Comparison of ENCODE assay signal across 12 mouse cellular contexts in genomic region chr9:56553626-56554025, GRCm38 (mm10).
DNase-seq lines count a peak whose midpoint lies in the region; ATAC-seq lines count a peak whose summit lies in the region.
"Had no signal": no experiment of that assay in that cellular context is flagged by ENCODE, and none has a peak within 500 bp of the region (broad histone marks: within the 10 kb centered on the region; RNA-seq: fewer than 3 reads in every experiment).

No protein-coding gene starts in this region.

- H3K27me3 ChIP-seq in forebrain, embryonic 11.5 days (ENCODE audit: control insufficient read depth, insufficient read depth, low read length) = peaks cover 3% of the 10 kb centered on the region; the same call in 1 of the 2 replicates
- H3K27me3 ChIP-seq in forebrain, embryonic 13.5 days = peaks cover 30% of the 10 kb centered on the region
- H3K27me3 ChIP-seq in hindbrain, embryonic 14.5 days (ENCODE audit: control insufficient read depth, insufficient read depth, low read length) = no peaks in the 10 kb centered on the region
- H3K27me3 ChIP-seq: embryonic facial prominence, embryonic 13.5 days had no signal

- 0 out of 2 replicates have a peak, but pooled peaks have one; percentile 17 for ATAC-seq in forebrain, embryonic 11.5 days (replicated peaks; ENCODE audit: low FRiP score)
- no peak for ATAC-seq in forebrain, embryonic 13.5 days
- no peak for ATAC-seq in hindbrain, embryonic 14.5 days (ENCODE audit: low FRiP score)
- ATAC-seq in CD4-positive, CD25-positive, alpha-beta regulatory T cell, adult 4 months = no peak
- no peak for ATAC-seq in megakaryocyte-erythroid progenitor cell, adult 5-6 weeks (replicated peaks; ENCODE audit: low FRiP score, low TSS enrichment, poor library complexity, severe bottlenecking)

- peaks cover 3% of the 10 kb centered on the region; the same call in 1 of the 2 replicates for H3K4me1 ChIP-seq in forebrain, embryonic 11.5 days (replicated peaks; ENCODE audit: control insufficient read depth, insufficient read depth, low read length)
- H3K4me1 ChIP-seq in forebrain, embryonic 13.5 days = peaks cover 29% of the 10 kb centered on the region
- peaks cover 18% of the 10 kb centered on the region for H3K4me1 ChIP-seq in hindbrain, embryonic 14.5 days (replicated peaks; ENCODE audit: control insufficient read depth, insufficient read depth, low read length)

- 60% methylated on average over 13 of the region's 13 CpGs for WGBS in forebrain, embryonic 11.5 days
- 47% methylated on average over 13 of the region's 13 CpGs for WGBS in forebrain, embryonic 13.5 days
- 45% methylated on average over 13 of the region's 13 CpGs for WGBS in hindbrain, embryonic 14.5 days

- H3K4me3 ChIP-seq in forebrain, embryonic 11.5 days (ENCODE audit: low read depth, low read length) = no peak overlapping the region
- H3K4me3 ChIP-seq in forebrain, embryonic 13.5 days = no peak overlapping the region
- H3K4me3 ChIP-seq in hindbrain, embryonic 14.5 days (replicated peaks; ENCODE audit: low read length) = no peak overlapping the region
- H3K4me3 ChIP-seq: embryonic facial prominence, embryonic 13.5 days had no signal

- no peak overlapping the region for H3K4me2 ChIP-seq in forebrain, embryonic 11.5 days (ENCODE audit: low read depth, low read length, severe bottlenecking)
- H3K4me2 ChIP-seq in forebrain, embryonic 13.5 days = no peak overlapping the region
- no peak overlapping the region for H3K4me2 ChIP-seq in hindbrain, embryonic 14.5 days (replicated peaks)
- H3K4me2 ChIP-seq: embryonic facial prominence, embryonic 13.5 days had no signal

- H3K9me3 ChIP-seq in forebrain, embryonic 11.5 days (ENCODE audit: control insufficient read depth, low read length) = no peaks in the 10 kb centered on the region
- H3K9me3 ChIP-seq in forebrain, embryonic 13.5 days (replicated peaks) = no peaks in the 10 kb centered on the region
- H3K9me3 ChIP-seq in hindbrain, embryonic 14.5 days (ENCODE audit: control insufficient read depth, low read length) = no peaks in the 10 kb centered on the region
- H3K9me3 ChIP-seq: embryonic facial prominence, embryonic 13.5 days had no signal

- no peak for DNase-seq in forebrain, embryonic 11.5 days (ENCODE audit: low spot score)
- peak; percentile 63 for DNase-seq in MN1 (ENCODE audit: low spot score)
- peak; percentile 86 to 89 for DNase-seq in cerebellum, postnatal 10 days
- no peak for DNase-seq in hindbrain, embryonic 14.5 days (ENCODE audit: low spot score)
- no peak for DNase-seq in retina, embryonic 14.5 days (ENCODE audit: low spot score)
- DNase-seq: adrenal gland, adult 2 months; kidney, adult 11 months had no signal

- H3K36me3 ChIP-seq in forebrain, embryonic 11.5 days (ENCODE audit: control insufficient read depth, insufficient read depth, low read length) = no peaks in the 10 kb centered on the region
- no peaks in the 10 kb centered on the region for H3K36me3 ChIP-seq in forebrain, embryonic 13.5 days (ENCODE audit: poor library complexity, severe bottlenecking)
- no peaks in the 10 kb centered on the region for H3K36me3 ChIP-seq in hindbrain, embryonic 14.5 days (replicated peaks; ENCODE audit: control insufficient read depth, insufficient read depth)
- H3K36me3 ChIP-seq: embryonic facial prominence, embryonic 13.5 days had no signal

- H3K9ac ChIP-seq in forebrain, embryonic 11.5 days (ENCODE audit: low read length) = no peak overlapping the region
- H3K9ac ChIP-seq in forebrain, embryonic 13.5 days = no peak overlapping the region
- H3K9ac ChIP-seq in hindbrain, embryonic 14.5 days = no peak overlapping the region
- H3K9ac ChIP-seq: embryonic facial prominence, embryonic 13.5 days; forebrain, postnatal 0 days had no signal

- no peak overlapping the region for H3K27ac ChIP-seq in forebrain, embryonic 11.5 days (ENCODE audit: low read depth, low read length)
- H3K27ac ChIP-seq in forebrain, embryonic 13.5 days = no peak overlapping the region
- H3K27ac ChIP-seq in hindbrain, embryonic 14.5 days = peak overlapping the region; percentile 65
- H3K27ac ChIP-seq: embryonic facial prominence, embryonic 13.5 days had no signal

Comparison
In these comparisons a context has a peak if more than half of its experiments do, and no peak if none do; other contexts are left out.
1. DNase-seq: peak in MN1 (single experiment) and cerebellum, postnatal 10 days (2 of 2); none in forebrain, embryonic 11.5 days (single experiment), hindbrain, embryonic 14.5 days (single experiment) and retina, embryonic 14.5 days (single experiment).